Mouse (Mus musculus): ENCODE measurements around the gene Prdx5.
"Not testable (repeated sequence)": the region's sequence is repeated elsewhere in the genome, so short reads cannot be mapped to it uniquely, and the experiment has no call there.

Prdx5 gene

GRCm38 (mm10) chr19:6919431-6919830 is 9.5 kb upstream of the Prdx5 start:
- DNase-seq (ENCODE audit: low spot score in 2 of 2): no peak

GRCm38 (mm10) chr19:6918321-6918720 is 8.4 kb upstream of the Prdx5 start:
- no peak for DNase-seq (ENCODE audit: low spot score in 2 of 2)

- DNase-seq (ENCODE audit: low spot score in 2 of 2): no peak
These were observed 6.6 kb upstream of the Prdx5 start for GRCm38 (mm10) chr19:6916496-6916895.

- no peak for DNase-seq (ENCODE audit: low spot score in 2 of 2)
These were observed 5.4 kb upstream of the Prdx5 start for GRCm38 (mm10) chr19:6915276-6915675.

- DNase-seq (ENCODE audit: low spot score in 2 of 2): no peak
These were observed 4.6 kb upstream of the Prdx5 start for GRCm38 (mm10) chr19:6914540-6914939.

GRCm38 (mm10) chr19:6913991-6914390 is 4.1 kb upstream of the Prdx5 start:
- no peak for DNase-seq (ENCODE audit: low spot score in 2 of 2)

GRCm38 (mm10) chr19:6913036-6913435 is 3.1 kb upstream of the Prdx5 start:
- no peak for DNase-seq (ENCODE audit: low spot score in 2 of 2)

- DNase-seq (ENCODE audit: low spot score in 2 of 2): no peak
These were observed 2.5 kb upstream of the Prdx5 start for GRCm38 (mm10) chr19:6912205-6912970.

GRCm38 (mm10) chr19:6911101-6912074 is 1.5 kb upstream of the Prdx5 start:
- no peak for DNase-seq (ENCODE audit: low spot score in 2 of 2)

GRCm38 (mm10) chr19:6910306-6910705 is 400 bp upstream of the Prdx5 start:
- DNase-seq (ENCODE audit: low spot score in 2 of 2): peak in 1 of 2 experiments; percentile 46

- DNase-seq (ENCODE audit: low spot score in 2 of 2): no peak
These were observed 885 bp downstream of the Prdx5 start for GRCm38 (mm10) chr19:6909021-6909420.

GRCm38 (mm10) chr19:6907811-6908540 is 1.9 kb downstream of the Prdx5 start:
- no peak for DNase-seq (ENCODE audit: low spot score in 2 of 2)

GRCm38 (mm10) chr19:6907094-6907493 is 2.8 kb downstream of the Prdx5 start:
- no peak for DNase-seq (ENCODE audit: low spot score in 2 of 2)

GRCm38 (mm10) chr19:6906199-6906598 is 3.7 kb downstream of the Prdx5 start:
- no peak for DNase-seq (ENCODE audit: low spot score in 2 of 2)

GRCm38 (mm10) chr19:6905498-6906159 is 4.3 kb downstream of the Prdx5 start:
- no peak for DNase-seq (ENCODE audit: low spot score in 2 of 2)

- no peak for DNase-seq (ENCODE audit: low spot score in 2 of 2)
These were observed 5.1 kb downstream of the Prdx5 start for GRCm38 (mm10) chr19:6904846-6905245.

GRCm38 (mm10) chr19:6903031-6903430 is 6.9 kb downstream of the Prdx5 start:
- DNase-seq (ENCODE audit: low spot score in 2 of 2): no peak

- no peak for DNase-seq (ENCODE audit: low spot score in 2 of 2)
These were observed 10.3 kb downstream of the Prdx5 start for GRCm38 (mm10) chr19:6899641-6900040.

- not testable (repeated sequence) for DNase-seq (ENCODE audit: low spot score in 2 of 2)
These were observed 14.1 kb downstream of the Prdx5 start for GRCm38 (mm10) chr19:6895608-6896305.

- no peak for DNase-seq (ENCODE audit: low spot score in 2 of 2)
These were observed 16.0 kb downstream of the Prdx5 start for GRCm38 (mm10) chr19:6893731-6894451.
